22 mouse cellular contexts compared by ENCODE assay signal in the genomic region with DNA sequence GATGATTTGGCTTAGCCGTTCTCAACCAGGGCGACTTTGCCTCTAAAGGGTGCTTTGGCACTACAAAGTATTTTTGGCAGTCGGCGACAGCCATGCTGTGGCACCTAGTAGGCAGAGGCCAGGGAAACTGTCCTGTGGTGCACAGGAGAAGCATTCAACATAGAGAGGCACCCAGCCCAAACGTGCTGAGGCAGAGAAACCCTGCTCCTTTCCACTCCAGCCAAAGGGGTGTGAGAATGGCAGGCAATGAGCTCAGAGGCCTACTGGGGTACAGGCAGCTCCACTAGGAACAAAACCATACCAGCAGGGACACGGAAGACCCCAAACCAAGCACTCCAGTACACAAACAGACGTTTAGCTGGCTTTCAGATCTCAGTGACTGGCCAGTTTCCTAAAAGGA. TPM values are rescaled to one million over a fixed set of nuclear protein-coding genes. Genes with fewer than 3 reads are reported as not detected.
DNase-seq lines count a peak whose midpoint lies in the region; ATAC-seq and TF ChIP-seq lines count a peak whose summit lies in the region.
"Had no signal": no experiment of that assay in that cellular context is flagged by ENCODE, and none has a peak within 500 bp of the region (broad histone marks: within the 10 kb centered on the region; RNA-seq: fewer than 3 reads in every experiment).

No protein-coding gene starts in this region.

- no peak for TF ChIP-seq EP300 in heart, postnatal 0 days (IDR thresholded peaks at IDR 0.05; ENCODE audit: low read depth)

- peak; percentile 86 for DNase-seq in heart, adult 11 months
- DNase-seq in heart, adult 8-10 months (ENCODE audit: low spot score) = no peak
- DNase-seq in heart, postnatal 36 days = no peak
- DNase-seq in heart, postnatal 0 days (ENCODE audit: low spot score) = no peak
- DNase-seq in heart, postnatal 4 days = no peak
- DNase-seq: adrenal gland, adult 2 months; adrenal gland, postnatal 10 days; adrenal gland, postnatal 25 days; cerebellum, adult 11 months; cerebellum, adult 18-20 months; cerebellum, adult 8-10 months; cerebellum, adult 9-11 months; cerebellum, postnatal 14 days; cerebellum, postnatal 36 days; embryo, embryonic 11 days had no signal

- peaks cover 97% of the 10 kb centered on the region for H3K36me3 ChIP-seq in heart, embryonic 13.5 days
- H3K36me3 ChIP-seq in heart, postnatal 0 days (replicated peaks; ENCODE audit: control insufficient read depth, insufficient read depth, low read length) = peaks cover 88% of the 10 kb centered on the region

- 79% methylated on average over 7 of the region's 7 CpGs for WGBS in heart, embryonic 13.5 days
- 52% methylated on average over 7 of the region's 7 CpGs for WGBS in heart, postnatal 0 days

- H3K4me3 ChIP-seq in heart, embryonic 13.5 days = no peak overlapping the region
- no peak overlapping the region for H3K4me3 ChIP-seq in heart, postnatal 0 days (ENCODE audit: low read depth, low read length)
- H3K4me3 ChIP-seq: embryonic facial prominence, embryonic 13.5 days; embryonic facial prominence, embryonic 15.5 days; erythroblast, embryonic 14.5 days; forebrain, embryonic 10.5 days; forebrain, embryonic 12.5 days had no signal

- H3K27ac ChIP-seq in heart, embryonic 13.5 days (replicated peaks) = peak overlapping the region; percentile 39; the same call in 1 of the 2 replicates
- peak overlapping the region; percentile 19; the same call in 1 of the 2 replicates for H3K27ac ChIP-seq in heart, postnatal 0 days (ENCODE audit: low read depth)
- H3K27ac ChIP-seq: embryonic facial prominence, embryonic 13.5 days; embryonic facial prominence, embryonic 15.5 days; forebrain, embryonic 10.5 days; forebrain, embryonic 12.5 days had no signal

- TF ChIP-seq CTCF in heart, postnatal 0 days (IDR thresholded peaks at IDR 0.05; ENCODE audit: low read depth) = no peak

- peaks cover 23% of the 10 kb centered on the region for H3K4me1 ChIP-seq in heart, embryonic 13.5 days
- H3K4me1 ChIP-seq in heart, postnatal 0 days (ENCODE audit: control insufficient read depth, insufficient read depth) = 0 out of 2 replicates have a peak, but pooled peaks cover 3% of the 10 kb centered on the region

- no peak overlapping the region for H3K4me2 ChIP-seq in heart, embryonic 13.5 days
- no peak overlapping the region for H3K4me2 ChIP-seq in heart, postnatal 0 days (ENCODE audit: low read depth, low read length)
- H3K4me2 ChIP-seq: embryonic facial prominence, embryonic 13.5 days; embryonic facial prominence, embryonic 15.5 days; forebrain, embryonic 12.5 days had no signal

- H3K9me3 ChIP-seq in heart, embryonic 13.5 days = no peaks in the 10 kb centered on the region
- H3K9me3 ChIP-seq in heart, postnatal 0 days (replicated peaks; ENCODE audit: control insufficient read depth, low read length) = no peaks in the 10 kb centered on the region
- H3K9me3 ChIP-seq: embryonic facial prominence, embryonic 13.5 days; embryonic facial prominence, embryonic 15.5 days; forebrain, embryonic 12.5 days had no signal

- H3K27me3 ChIP-seq in heart, embryonic 13.5 days (replicated peaks) = no peaks in the 10 kb centered on the region
- H3K27me3 ChIP-seq in heart, postnatal 0 days (ENCODE audit: control insufficient read depth, insufficient read depth, low read length) = no peaks in the 10 kb centered on the region
- H3K27me3 ChIP-seq: embryonic facial prominence, embryonic 13.5 days; embryonic facial prominence, embryonic 15.5 days; forebrain, embryonic 12.5 days had no signal

- intact Hi-C loops in heart, postnatal 36 days (cut with DNase I) = loop anchor here (1.0 kb wide), 1 partner anchor 46 kb away; no protein-coding TSS in a partner anchor

- H3K9ac ChIP-seq in heart, embryonic 13.5 days = no peak overlapping the region
- H3K9ac ChIP-seq in heart, postnatal 0 days (replicated peaks; ENCODE audit: low read depth, low read length) = no peak overlapping the region
- H3K9ac ChIP-seq: embryonic facial prominence, embryonic 13.5 days; embryonic facial prominence, embryonic 15.5 days; forebrain, embryonic 12.5 days had no signal

- ATAC-seq in heart, embryonic 13.5 days (ENCODE audit: extremely low read depth, insufficient number of reproducible peaks, low FRiP score, low TSS enrichment) = no peak
- no peak for ATAC-seq in heart, postnatal 0 days (ENCODE audit: insufficient read depth, low read depth)
- ATAC-seq: forebrain, embryonic 14.5 days had no signal

RNA-seq across cellular contexts. Expression of a gene that starts 20.0 kb away (rescaled TPM):
- 10 to 100 TPM; 31.2 to 46.0 (median 36.4) TPM for total RNA-seq in heart, adult 8-10 months (2022)
- 49.6 and 59.6 TPM in 2 replicates for polyA plus RNA-seq in heart, embryonic 13.5 days (2015; fragmentation: Nextera tagmentation; extraction: Ambion mirVana)
- 10 to 100 TPM; 30.5 to 32.9 TPM for total RNA-seq in heart, postnatal 36 days (2021)
- total RNA-seq in heart, postnatal 0 days (2014; rRNA removed; ENCODE audit: low replicate concordance) = 31.0 and 32.4 TPM in 2 replicates
- polyA plus RNA-seq in heart, postnatal 0 days (2015; fragmentation: Nextera tagmentation; extraction: Ambion mirVana) = 65.1 and 66.3 TPM in 2 replicates
- 10 to 100 TPM; 41.5 to 42.2 TPM for total RNA-seq in heart, postnatal 4 days (2021)

RNA-seq across cellular contexts. Expression of a gene that starts 32.7 kb away (rescaled TPM):
- 10 to 100 TPM; 38.8 to 51.0 (median 43.0) TPM for total RNA-seq in heart, adult 8-10 months (2022)
- 124 and 134 TPM in 2 replicates for polyA plus RNA-seq in heart, embryonic 13.5 days (2015; fragmentation: Nextera tagmentation; extraction: Ambion mirVana)
- total RNA-seq in heart, postnatal 36 days (2021) = 10 to 100 TPM; 44.5 to 47.6 TPM
- total RNA-seq in heart, postnatal 0 days (2014; rRNA removed; ENCODE audit: low replicate concordance) = 56.9 and 72.7 TPM in 2 replicates
- polyA plus RNA-seq in heart, postnatal 0 days (2015; fragmentation: Nextera tagmentation; extraction: Ambion mirVana) = 96.9 and 107 TPM in 2 replicates
- total RNA-seq in heart, postnatal 4 days (2021) = 10 to 100 TPM; 70.1 to 76.5 TPM

RNA-seq across cellular contexts. Expression of a gene that starts 37.1 kb away (rescaled TPM):
- 100 to 1,000 TPM; 403 to 491 (median 419) TPM for total RNA-seq in heart, adult 8-10 months (2022)
- 40.6 and 42.5 TPM in 2 replicates for polyA plus RNA-seq in heart, embryonic 13.5 days (2015; fragmentation: Nextera tagmentation; extraction: Ambion mirVana)
- total RNA-seq in heart, postnatal 36 days (2021) = 100 to 1,000 TPM; 505 to 575 TPM
- total RNA-seq in heart, postnatal 0 days (2014; rRNA removed; ENCODE audit: low replicate concordance) = 64.7 and 83.8 TPM in 2 replicates
- 33.7 and 39.0 TPM in 2 replicates for polyA plus RNA-seq in heart, postnatal 0 days (2015; fragmentation: Nextera tagmentation; extraction: Ambion mirVana)
- total RNA-seq in heart, postnatal 4 days (2021) = 100 to 1,000 TPM; 140 to 147 TPM
